Mouse (Mus musculus): Measurements from ENCODE around the gene 1700020D05Rik.

DNA sequence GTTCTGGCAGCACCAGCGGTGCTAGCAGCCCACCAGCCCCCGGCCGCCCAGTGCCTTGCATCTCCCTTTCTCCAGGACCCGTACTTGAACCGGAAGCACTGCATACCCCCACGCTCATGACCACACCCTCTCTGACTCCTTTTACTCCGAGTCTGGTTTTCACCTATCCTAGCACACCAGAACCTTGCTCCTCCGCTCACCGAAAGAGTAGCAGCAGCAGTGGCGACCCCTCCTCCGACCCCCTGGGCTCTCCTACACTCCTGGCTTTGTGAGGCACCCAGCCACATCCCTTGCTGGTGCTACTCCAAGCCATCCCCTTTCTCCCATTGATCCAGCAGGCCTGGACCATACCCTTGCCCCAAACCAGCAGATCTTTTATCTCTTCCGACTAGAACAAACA is 48.5 kb downstream of the 1700020D05Rik start:
- TF ChIP-seq CTCF (IDR thresholded peaks at IDR 0.05), result no peak
- TF ChIP-seq EP300 (IDR thresholded peaks at IDR 0.05), result no peak

All from lung, postnatal 0 days (tissue).